Mouse (Mus musculus): ENCODE data around the gene Dock9. TPM values are rescaled to one million over a fixed set of nuclear protein-coding genes. Genes with fewer than 3 reads are reported as not detected.

The Dock9 gene
- total and polyA plus RNA-seq, 3 experiments: 9.3 to 12.2 (median 10.3) TPM

- Histone ChIP-seq H3K4me1 (ENCODE audit: control insufficient read depth in 1 of 2, insufficient read depth in 2 of 2) (peaks cover 0 to 22% of the 10 kb centered on the region in 2 experiments; a peak in 2 of 4 replicates), H3K27me3 (replicated peaks) (no peaks in the 10 kb centered on the region), H3K4me3 (replicated peaks in 1 of 3; ENCODE audit: low read depth in 2 of 3, low read length in 2 of 3, poor library complexity in 1 of 3) (no peak overlapping the region), H3K27ac (ENCODE audit: insufficient read depth, low read depth) (no peak overlapping the region), H3K9ac (ENCODE audit: insufficient read depth, low read depth) (no peak overlapping the region), H3K79me2 (replicated peaks; ENCODE audit: control insufficient read depth, extremely low read depth, insufficient read depth, poor library complexity, severe bottlenecking) (no peaks in the 10 kb centered on the region), H3K36me3 (replicated peaks in 1 of 2; ENCODE audit: control insufficient read depth in 1 of 2, insufficient read depth in 1 of 2, low read length in 1 of 2) (peaks cover 10 to 53% of the 10 kb centered on the region in 2 experiments), H3K9me3 (replicated peaks; ENCODE audit: low read length) (no peaks in the 10 kb centered on the region), H3K4me2 (ENCODE audit: insufficient read depth, low read depth, poor library complexity, severe bottlenecking) (no peak overlapping the region)
- no peak for DNase-seq (ENCODE audit: extremely low read depth)
- dilution Hi-C loops (cut with MboI; ENCODE audit: extremely low pct_ligation_motif_present, extremely low pct_unique_long_range_greater_than_20kb, low sequenced_read_pairs) (no loop called here), in situ Hi-C loops (cut with MboI; ENCODE audit: low pct_ligation_motif_present, low pct_unique_long_range_greater_than_20kb, low sequenced_read_pairs) (loop anchor here (5.0 kb wide), 1 partner anchor 134 kb away; no protein-coding TSS in a partner anchor)
- TF ChIP-seq JUN (IDR thresholded peaks at IDR 0.05; ENCODE audit: insufficient read depth, low read depth, low read length) (no peak), E2F4 (IDR thresholded peaks at IDR 0.05; ENCODE audit: insufficient replicate concordance, low read depth, low read length) (no peak), ZKSCAN1 (IDR thresholded peaks at IDR 0.05; ENCODE audit: borderline replicate concordance, low read depth, low read length) (no peak), HCFC1 (IDR thresholded peaks at IDR 0.05; ENCODE audit: low read depth, low read length) (no peak), MAFK (IDR thresholded peaks at IDR 0.05; ENCODE audit: insufficient replicate concordance, low read length) (no peak), MEF2A (IDR thresholded peaks at IDR 0.05; ENCODE audit: borderline replicate concordance, low read depth, low read length) (no peak), ZMIZ1 (IDR thresholded peaks at IDR 0.05; ENCODE audit: low read depth, low read length) (no peak), ELF1 (IDR thresholded peaks at IDR 0.05; ENCODE audit: low read depth, low read length) (no peak), ZC3H11A (IDR thresholded peaks at IDR 0.05; ENCODE audit: low read depth, low read length) (no peak), POLR2AphosphoS2 (IDR thresholded peaks at IDR 0.05; ENCODE audit: low read depth, low read length) (no peak), GABPA (IDR thresholded peaks at IDR 0.05; ENCODE audit: insufficient replicate concordance, low read depth, low read length) (no peak), PAX5 (IDR thresholded peaks at IDR 0.05; ENCODE audit: low read length) (no peak)
These were observed 189.1 kb downstream of the Dock9 start for GRCm38 (mm10) chr14:121608522-121608921.

DNA sequence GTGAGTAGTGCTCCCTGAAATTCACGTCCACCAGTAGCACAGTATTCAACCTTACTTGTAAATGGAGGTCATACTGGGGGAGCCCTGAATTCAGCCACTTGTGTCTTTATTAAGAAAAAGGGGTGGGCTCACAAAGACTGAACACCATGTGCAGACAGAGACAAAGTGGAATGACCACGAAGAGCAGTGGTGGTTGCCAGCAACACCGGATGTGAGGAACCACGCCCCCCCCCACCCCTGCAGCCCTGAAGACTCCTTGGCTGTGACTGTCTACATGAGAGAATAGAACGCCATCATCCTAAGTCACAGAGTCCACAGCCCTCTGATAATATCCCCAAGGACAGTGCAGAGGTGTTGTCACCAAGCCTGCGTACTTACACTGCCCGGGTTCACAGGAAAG is 191.2 kb downstream of the Dock9 start:
- H3K9me3 ChIP-seq (replicated peaks; ENCODE audit: low read length): no peaks in the 10 kb centered on the region
- no peak overlapping the region for H3K27ac ChIP-seq (ENCODE audit: insufficient read depth, low read depth)
- H3K79me2 ChIP-seq (replicated peaks; ENCODE audit: control insufficient read depth, extremely low read depth, insufficient read depth, poor library complexity, severe bottlenecking): no peaks in the 10 kb centered on the region
- in situ Hi-C loops (cut with MboI; ENCODE audit: low pct_ligation_motif_present, low pct_unique_long_range_greater_than_20kb, low sequenced_read_pairs): loop anchor here (5.0 kb wide), 1 partner anchor 136 kb away; no protein-coding TSS in a partner anchor
- DNase-seq (ENCODE audit: extremely low read depth): no peak
- no peaks in the 10 kb centered on the region for H3K27me3 ChIP-seq (replicated peaks)
- no peak overlapping the region for H3K4me3 ChIP-seq (replicated peaks in 1 of 3; ENCODE audit: low read depth in 2 of 3, low read length in 2 of 3, poor library complexity in 1 of 3)
- peaks cover 0 to 24% of the 10 kb centered on the region in 2 experiments; a peak in 2 of 4 replicates for H3K4me1 ChIP-seq (ENCODE audit: control insufficient read depth in 1 of 2, insufficient read depth in 2 of 2)
- H3K36me3 ChIP-seq (replicated peaks in 1 of 2; ENCODE audit: control insufficient read depth in 1 of 2, insufficient read depth in 1 of 2, low read length in 1 of 2): peaks cover 11 to 59% of the 10 kb centered on the region in 2 experiments
- H3K9ac ChIP-seq (ENCODE audit: insufficient read depth, low read depth): no peak overlapping the region
- dilution Hi-C loops (cut with MboI; ENCODE audit: extremely low pct_ligation_motif_present, extremely low pct_unique_long_range_greater_than_20kb, low sequenced_read_pairs): no loop called here
- no peak overlapping the region for H3K4me2 ChIP-seq (ENCODE audit: insufficient read depth, low read depth, poor library complexity, severe bottlenecking)
- TF ChIP-seq JUND (conservative IDR thresholded peaks at IDR 0.05; ENCODE audit: low read depth, low read length) (no peak), SIN3A (IDR thresholded peaks at IDR 0.05; ENCODE audit: low read length) (no peak), POLR2AphosphoS2 (IDR thresholded peaks at IDR 0.05; ENCODE audit: low read depth, low read length) (no peak), RAD21 (IDR thresholded peaks at IDR 0.05; ENCODE audit: low read depth, low read length) (no peak), HCFC1 (IDR thresholded peaks at IDR 0.05; ENCODE audit: low read depth, low read length) (no peak), E2F4 (IDR thresholded peaks at IDR 0.05; ENCODE audit: insufficient replicate concordance, low read depth, low read length) (no peak), ZNF384 (IDR thresholded peaks at IDR 0.05; ENCODE audit: low read depth, low read length) (no peak), NRF1 (IDR thresholded peaks at IDR 0.05; ENCODE audit: low read depth, low read length) (no peak), TBP (conservative IDR thresholded peaks at IDR 0.05; ENCODE audit: low read depth, low read length) (no peak), USF1 (IDR thresholded peaks at IDR 0.05; ENCODE audit: low read depth, low read length) (no peak), ELF1 (IDR thresholded peaks at IDR 0.05; ENCODE audit: low read depth, low read length) (no peak), GABPA (IDR thresholded peaks at IDR 0.05; ENCODE audit: insufficient replicate concordance, low read depth, low read length) (no peak), UBTF (IDR thresholded peaks at IDR 0.05; ENCODE audit: low read depth, low read length) (no peak), MEF2A (IDR thresholded peaks at IDR 0.05; ENCODE audit: borderline replicate concordance, low read depth, low read length) (no peak), CTCF (conservative IDR thresholded peaks at IDR 0.05 in 1 of 2, IDR thresholded peaks at IDR 0.05 in 1 of 2; ENCODE audit: low read depth in 2 of 2, low read length in 2 of 2) (no peak), JUN (IDR thresholded peaks at IDR 0.05; ENCODE audit: insufficient read depth, low read depth, low read length) (no peak), RCOR1 (conservative IDR thresholded peaks at IDR 0.05; ENCODE audit: low read depth, low read length) (no peak), SMC3 (IDR thresholded peaks at IDR 0.05; ENCODE audit: low read depth, low read length) (no peak), ZKSCAN1 (IDR thresholded peaks at IDR 0.05; ENCODE audit: borderline replicate concordance, low read depth, low read length) (no peak), EP300 (IDR thresholded peaks at IDR 0.05; ENCODE audit: low read length) (no peak)

Measured in CH12.LX (cell line).